Mouse (Mus musculus) CH12.LX (cell line): ENCODE results near the gene Xpr1. TPM values are rescaled to one million over a fixed set of nuclear protein-coding genes. Genes with fewer than 3 reads are reported as not detected.

Experiments
- DNase-seq: peaks from one replicate; pipeline ENCODE4 v3.0.0-alpha.2; 2013; ENCODE audit errors: extremely low read depth
- H3K27ac ChIP-seq: 2 replicates; pipeline ENCODE4 v1.5.1; 2012; ENCODE audit warnings: low read depth, mild to moderate bottlenecking, control low read depth, moderate library complexity; ENCODE audit not compliant: insufficient read depth
- H3K27me3 ChIP-seq: replicated peaks from 2 replicates; pipeline ENCODE3; 2012; ENCODE audit warnings: inconsistent platforms
- H3K36me3 ChIP-seq, 2 experiments: replicated peaks in 1 of 2; 2 replicates each; pipeline versions ENCODE3 to v1.6.1; 2012; ENCODE audit warnings: inconsistent platforms in 1 of 2, low read length in 1 of 2, mild to moderate bottlenecking in 1 of 2, mixed read lengths in 1 of 2, moderate library complexity in 1 of 2; ENCODE audit not compliant: control insufficient read depth in 1 of 2, insufficient read depth in 1 of 2
- H3K4me1 ChIP-seq, 2 experiments: 2 replicates each; pipeline ENCODE4 v1.6.1; 2012; ENCODE audit warnings: inconsistent platforms in 1 of 2, moderate library complexity in 1 of 2; ENCODE audit not compliant: insufficient read depth in 2 of 2, control insufficient read depth in 1 of 2
- H3K4me2 ChIP-seq: 2 replicates; pipeline ENCODE4 v1.6.1; 2012; ENCODE audit warnings: low read depth, mild to moderate bottlenecking, control low read depth; ENCODE audit not compliant: poor library complexity, insufficient read depth, severe bottlenecking
- H3K4me3 ChIP-seq, 3 experiments: fragments of 150-350 bp in 1 of 3; sonication (generic) in 1 of 3; replicated peaks in 1 of 3; 2 replicates each; pipeline versions ENCODE3 to v1.5.1; 2011 to 2012; ENCODE audit warnings: low read depth in 2 of 3, low read length in 2 of 3, mild to moderate bottlenecking in 2 of 3, moderate library complexity in 2 of 3, control low read depth in 1 of 3, improper control_type of control experiment in 1 of 3, inconsistent platforms in 1 of 3, mixed read lengths in 1 of 3; ENCODE audit not compliant: poor library complexity in 1 of 3
- H3K79me2 ChIP-seq: replicated peaks from 2 replicates; pipeline ENCODE4 v1.6.1; 2012; ENCODE audit warnings: mild to moderate bottlenecking, moderate library complexity; ENCODE audit not compliant: control insufficient read depth, poor library complexity, insufficient read depth, severe bottlenecking; ENCODE audit errors: extremely low read depth
- H3K9ac ChIP-seq: 2 replicates; pipeline ENCODE4 v1.6.1; 2012; ENCODE audit warnings: low read depth, mild to moderate bottlenecking, control low read depth, moderate library complexity; ENCODE audit not compliant: insufficient read depth
- H3K9me3 ChIP-seq: replicated peaks from 2 replicates; pipeline ENCODE3; 2012; ENCODE audit warnings: low read length, inconsistent platforms, mixed read lengths
- BHLHE40 ChIP-seq: IDR thresholded peaks from 2 replicates; pipeline ENCODE4 v1.6.1; 2011; ENCODE audit warnings: mild to moderate bottlenecking, low read depth, low read length, improper control_type of control experiment
- CHD1 ChIP-seq: IDR thresholded peaks from 2 replicates; pipeline ENCODE4 v1.6.1; 2012; ENCODE audit warnings: low read depth, low read length, improper control_type of control experiment, inconsistent platforms
- CTCF ChIP-seq, 2 experiments: IDR thresholded peaks in 1 of 2; conservative IDR thresholded peaks in 1 of 2; 2 replicates each; pipeline ENCODE4 v1.5.1; 2011 to 2012; ENCODE audit warnings: low read depth in 2 of 2, low read length in 2 of 2, improper control_type of control experiment in 1 of 2, inconsistent platforms in 1 of 2, mild to moderate bottlenecking in 1 of 2, moderate library complexity in 1 of 2
- ELF1 ChIP-seq: IDR thresholded peaks from 2 replicates; pipeline ENCODE4 v1.6.1; 2014; ENCODE audit warnings: low read depth, mild to moderate bottlenecking, inconsistent platforms, low read length, improper control_type of control experiment
- EP300 ChIP-seq: IDR thresholded peaks from 2 replicates; pipeline ENCODE4 v1.6.1; 2011; ENCODE audit warnings: low read length, improper control_type of control experiment
- IRF4 ChIP-seq: IDR thresholded peaks from 2 replicates; pipeline ENCODE4 v1.6.1; 2014; ENCODE audit warnings: low read depth, mild to moderate bottlenecking, inconsistent platforms, low read length, improper control_type of control experiment
- KAT2A ChIP-seq: IDR thresholded peaks from 2 replicates; pipeline ENCODE4 v1.6.1; 2012; ENCODE audit warnings: low read length, improper control_type of control experiment, inconsistent platforms; ENCODE audit not compliant: insufficient replicate concordance
- MAX ChIP-seq: IDR thresholded peaks from 2 replicates; pipeline ENCODE4 v1.6.1; 2011; ENCODE audit warnings: low read length, improper control_type of control experiment
- MAZ ChIP-seq: IDR thresholded peaks from 2 replicates; pipeline ENCODE4 v1.6.1; 2012; ENCODE audit warnings: low read depth, mild to moderate bottlenecking, inconsistent platforms, low read length, improper control_type of control experiment, moderate library complexity
- MEF2A ChIP-seq: IDR thresholded peaks from 2 replicates; pipeline ENCODE4 v1.6.1; 2014; ENCODE audit warnings: low read depth, mild to moderate bottlenecking, inconsistent platforms, low read length, improper control_type of control experiment, borderline replicate concordance
- NRF1 ChIP-seq: IDR thresholded peaks from 2 replicates; pipeline ENCODE4 v1.6.1; 2014; ENCODE audit warnings: low read depth, mild to moderate bottlenecking, inconsistent platforms, low read length, improper control_type of control experiment, moderate library complexity
- POLR2A ChIP-seq: IDR thresholded peaks from 2 replicates; pipeline ENCODE4 v1.6.1; 2011; ENCODE audit warnings: low read depth, mild to moderate bottlenecking, improper control_type of control experiment, low read length
- RCOR1 ChIP-seq: conservative IDR thresholded peaks from 2 replicates; pipeline ENCODE4 v1.6.1; 2012; ENCODE audit warnings: low read depth, mild to moderate bottlenecking, inconsistent platforms, low read length, improper control_type of control experiment
- SIN3A ChIP-seq: IDR thresholded peaks from 2 replicates; pipeline ENCODE4 v1.6.1; 2012; ENCODE audit warnings: low read length, improper control_type of control experiment, inconsistent platforms
- USF1 ChIP-seq: IDR thresholded peaks from 2 replicates; pipeline ENCODE4 v1.6.1; 2014; ENCODE audit warnings: low read depth, mild to moderate bottlenecking, inconsistent platforms, low read length, improper control_type of control experiment
- ZC3H11A ChIP-seq: IDR thresholded peaks from 2 replicates; pipeline ENCODE4 v1.6.1; 2012; ENCODE audit warnings: low read depth, mild to moderate bottlenecking, inconsistent platforms, low read length, improper control_type of control experiment
- dilution Hi-C: fragments of 300-500 bp; cut with MboI; formaldehyde crosslinking; loops from 2 replicates; pipeline ENCODE4 v1.14.3; 2020; ENCODE audit warnings: low sequenced_read_pairs; ENCODE audit not compliant: extremely low pct_unique_long_range_greater_than_20kb, extremely low pct_ligation_motif_present
- in situ Hi-C: fragments of 300-500 bp; cut with MboI; formaldehyde crosslinking; loops from 3 replicates; pipeline ENCODE4 v1.14.3; 2019; ENCODE audit warnings: low sequenced_read_pairs, low pct_ligation_motif_present, low pct_unique_long_range_greater_than_20kb, mixed read lengths
- polyA plus RNA-seq: library from polyadenylated mRNA; unstranded; fragments of >175 nt; gene quantifications from 2 replicates; pipeline ENCODE4 v1.2.1, GENCODE M21; 2012; ENCODE audit warnings: low read depth; ENCODE audit not compliant: insufficient read length
- total RNA-seq, 2 experiments: library from RNA; depleted of rRNA; stranded (reverse); fragments of 300-350 nt in 1 of 2; fragments of >200 nt in 1 of 2; gene quantifications; 2 replicates each; pipeline ENCODE4 v1.2.3; 2012 to 2014

Xpr1 gene
- total and polyA plus RNA-seq, 3 experiments, result 7.7 to 13.1 (median 9.6) TPM

- no peak for TF ChIP-seq NRF1
- no peak for TF ChIP-seq KAT2A
- no peak for TF ChIP-seq RCOR1
- TF ChIP-seq MAZ, result no peak
- no peak for TF ChIP-seq EP300
- TF ChIP-seq CTCF (conservative IDR thresholded peaks at IDR 0.05 in 1 of 2, IDR thresholded peaks at IDR 0.05 in 1 of 2; ENCODE audit: low read depth in 2 of 2, low read length in 2 of 2), result no peak
- no peak for TF ChIP-seq ELF1
- TF ChIP-seq CHD1, result no peak
- no peak for TF ChIP-seq POLR2A
- no peak for TF ChIP-seq MAX
- TF ChIP-seq IRF4, result no peak
- TF ChIP-seq SIN3A, result no peak
- TF ChIP-seq ZC3H11A, result no peak
- TF ChIP-seq BHLHE40, result no peak
- H3K4me2 ChIP-seq, result no peak overlapping the region
- H3K9ac ChIP-seq, result no peak overlapping the region
- no peaks in the 10 kb centered on the region for H3K36me3 ChIP-seq
- H3K9me3 ChIP-seq, result no peaks in the 10 kb centered on the region
- no peak overlapping the region for H3K27ac ChIP-seq
- no peaks in the 10 kb centered on the region for H3K27me3 ChIP-seq
- no peak overlapping the region for H3K4me3 ChIP-seq
- dilution Hi-C loops (no loop called here), in situ Hi-C loops (no loop called here)
- DNase-seq, result no peak
- peaks cover 4 to 7% of the 10 kb centered on the region in 2 experiments; a peak in 3 of 4 replicates for H3K4me1 ChIP-seq
- no peaks in the 10 kb centered on the region for H3K79me2 ChIP-seq
These were observed 164.5 kb downstream of the Xpr1 start for GRCm38 (mm10) chr1:155252631-155253121.

DNA sequence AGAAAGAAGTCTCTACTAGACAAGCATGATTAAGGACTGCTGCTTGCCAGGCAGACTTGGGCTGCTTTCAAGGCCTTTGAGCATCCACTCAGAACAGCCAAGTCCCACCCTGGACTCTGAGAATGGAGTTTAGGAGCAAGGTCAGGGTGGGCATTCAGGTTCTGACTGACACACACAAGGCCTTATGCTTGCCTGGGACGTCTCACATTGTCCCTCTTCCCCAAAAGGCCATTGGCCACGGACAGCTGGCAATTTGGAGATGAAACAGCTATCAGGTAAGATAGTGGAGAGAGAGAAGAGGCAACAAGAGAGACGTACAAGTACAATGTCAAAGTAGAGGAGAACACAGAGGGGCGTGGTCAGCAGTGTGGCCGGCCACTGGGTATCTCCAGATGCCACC lies 165.6 kb downstream of the Xpr1 start:
- Histone ChIP-seq H3K27me3 (no peaks in the 10 kb centered on the region), H3K27ac (no peak overlapping the region), H3K9ac (no peak overlapping the region), H3K36me3 (no peaks in the 10 kb centered on the region), H3K79me2 (no peaks in the 10 kb centered on the region), H3K4me3 (no peak overlapping the region), H3K4me1 (peaks cover 4 to 7% of the 10 kb centered on the region in 2 experiments; a peak in 3 of 4 replicates), H3K4me2 (no peak overlapping the region), H3K9me3 (no peaks in the 10 kb centered on the region)
- in situ Hi-C loops, result no loop called here
- dilution Hi-C loops, result no loop called here
- TF ChIP-seq IRF4, result no peak
- no peak for TF ChIP-seq MEF2A
- TF ChIP-seq ZC3H11A, result no peak
- TF ChIP-seq USF1, result no peak
- DNase-seq, result no peak
